Mouse (Mus musculus) T-helper 17 cell (primary cell): ENCODE data around the gene Pacsin2.
"Not testable (repeated sequence)": the region's sequence is repeated elsewhere in the genome, so short reads cannot be mapped to it uniquely, and the experiment has no call there.

Experiments
- in situ Hi-C, 2 experiments: fragments of 300-600 bp; cut with MboI, MseI; formaldehyde crosslinking; loops; 1 replicate in 1 of 2; 2 replicates in 1 of 2; pipeline ENCODE4 v1.15.1; 2025; ENCODE audit warnings: high pct_unique_total_duplicates in 2 of 2

Pacsin2 gene

GRCm38 (mm10) chr15:83427294-83428163, 36.9 kb downstream of the Pacsin2 start:
- in situ Hi-C loops: no loop called here

DNA sequence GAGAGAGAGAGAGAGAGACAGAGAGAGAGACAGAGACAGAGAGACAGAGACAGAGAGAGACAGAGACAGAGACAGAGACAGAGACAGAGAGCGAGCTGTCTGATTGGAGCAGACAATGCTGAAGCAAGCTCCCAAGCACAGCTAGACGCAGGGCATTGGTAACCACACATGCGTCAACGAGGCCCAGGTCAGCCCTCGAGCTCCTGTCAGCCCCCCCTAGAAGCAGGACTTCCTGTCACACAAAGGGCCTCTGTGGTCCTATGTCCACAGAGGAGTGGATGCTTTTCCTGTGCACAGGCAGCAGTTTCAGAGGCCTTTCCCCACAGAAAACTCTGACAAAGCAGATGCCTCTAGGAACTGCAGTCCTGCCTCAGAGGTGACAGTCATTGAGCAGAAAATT, 38.6 kb downstream of the Pacsin2 start:
- in situ Hi-C loops: no loop called here

- in situ Hi-C loops: no loop called here
Measured at GRCm38 (mm10) chr15:83425277-83425676, 39.1 kb downstream of the Pacsin2 start.

DNA sequence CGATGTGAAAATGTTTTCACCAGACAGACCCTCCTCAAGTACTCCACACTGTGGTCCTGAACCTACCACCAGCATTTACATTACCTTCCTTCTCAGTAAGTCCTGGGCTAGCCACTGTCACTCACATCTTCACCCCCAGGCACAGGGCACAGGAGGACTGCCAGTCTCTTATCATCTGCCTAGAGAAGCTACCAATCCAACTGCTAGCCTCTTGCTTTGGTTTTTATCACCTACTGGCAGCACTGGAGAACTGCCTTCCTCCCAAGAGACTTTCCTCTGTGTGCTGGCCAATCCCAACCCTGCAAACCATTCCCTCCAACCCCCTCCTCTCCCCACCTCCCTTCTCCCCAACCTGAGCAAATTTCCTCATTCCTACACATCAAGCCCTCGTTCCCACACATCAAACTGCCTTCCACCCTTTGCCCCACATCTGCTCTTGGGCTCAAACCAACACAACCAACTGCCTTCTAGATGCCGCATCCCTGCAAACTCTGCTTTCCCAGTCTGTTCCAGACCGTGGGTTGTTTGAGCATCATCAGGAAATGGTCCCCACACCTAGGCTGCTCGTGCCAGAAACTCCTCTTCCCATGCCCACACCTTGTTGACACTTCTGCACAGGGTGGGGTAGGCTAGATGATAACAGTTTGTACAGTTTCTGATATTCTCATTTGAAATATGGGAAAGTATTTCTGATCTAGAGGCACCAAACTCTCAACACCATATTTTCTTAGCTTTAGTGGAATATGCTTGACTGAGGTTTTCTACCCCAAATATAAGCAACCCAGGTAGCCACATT, 40.6 kb downstream of the Pacsin2 start:
- in situ Hi-C loops: no loop called here

DNA sequence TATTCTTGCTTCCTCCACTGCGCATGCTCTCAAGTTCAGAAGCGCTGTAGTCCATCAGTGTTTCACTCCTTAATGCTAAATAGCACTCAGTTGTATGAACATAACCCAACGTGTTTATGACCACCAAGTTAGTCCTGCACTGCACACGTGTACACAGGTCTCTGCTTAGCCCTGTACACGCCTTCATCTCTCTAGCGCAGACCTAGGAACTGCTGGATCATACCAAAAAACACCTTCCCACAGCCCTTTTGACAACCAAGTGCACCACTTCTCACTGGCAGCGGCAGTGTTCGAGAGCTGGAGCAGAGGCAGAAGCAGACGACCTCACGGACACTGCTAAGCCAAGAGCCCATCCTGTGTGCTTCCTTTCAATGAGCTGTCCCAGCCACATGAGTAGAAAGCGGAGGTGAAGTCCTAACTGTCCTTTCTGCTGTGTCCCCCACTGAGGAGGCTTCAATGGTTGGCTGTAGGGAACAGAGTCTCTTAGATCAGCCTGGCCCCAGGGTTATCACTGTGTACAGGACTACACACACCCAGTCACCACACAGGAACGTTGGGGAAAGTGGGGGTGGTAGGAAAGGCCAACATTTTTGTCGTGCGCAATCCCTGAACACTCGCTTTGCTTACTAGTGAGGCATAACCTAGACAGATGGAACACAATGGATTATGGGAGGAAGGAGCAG, 42.0 kb downstream of the Pacsin2 start:
- in situ Hi-C loops: no loop called here

GRCm38 (mm10) chr15:83419562-83419961, 44.8 kb downstream of the Pacsin2 start:
- in situ Hi-C loops: no loop called here

- in situ Hi-C loops: no loop called here
Measured at GRCm38 (mm10) chr15:83418685-83419084, 45.7 kb downstream of the Pacsin2 start.

GRCm38 (mm10) chr15:83417916-83418315, 46.5 kb downstream of the Pacsin2 start:
- in situ Hi-C loops: no loop called here

DNA sequence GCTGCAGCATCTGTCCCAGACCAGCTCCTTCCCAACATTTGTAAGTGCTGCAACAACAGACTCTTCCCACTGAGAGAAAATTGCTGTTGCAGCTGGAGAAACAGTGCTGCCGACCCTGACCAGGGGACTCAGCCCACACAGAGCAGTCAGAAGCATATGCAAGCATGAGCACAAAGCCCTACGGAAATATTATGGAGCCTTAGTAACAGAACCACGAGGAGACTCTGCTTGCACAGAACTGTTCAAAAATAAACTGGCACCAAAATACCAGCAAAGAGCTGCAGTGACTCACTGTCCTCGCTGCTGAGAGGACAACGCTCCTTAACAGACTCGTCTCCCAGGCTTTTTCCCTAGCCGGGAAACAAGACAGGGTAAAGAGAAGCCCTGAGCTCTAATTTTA, 47.0 kb downstream of the Pacsin2 start:
- in situ Hi-C loops: no loop called here

GRCm38 (mm10) chr15:83415391-83415790, 49.0 kb downstream of the Pacsin2 start:
- in situ Hi-C loops: no loop called here

DNA sequence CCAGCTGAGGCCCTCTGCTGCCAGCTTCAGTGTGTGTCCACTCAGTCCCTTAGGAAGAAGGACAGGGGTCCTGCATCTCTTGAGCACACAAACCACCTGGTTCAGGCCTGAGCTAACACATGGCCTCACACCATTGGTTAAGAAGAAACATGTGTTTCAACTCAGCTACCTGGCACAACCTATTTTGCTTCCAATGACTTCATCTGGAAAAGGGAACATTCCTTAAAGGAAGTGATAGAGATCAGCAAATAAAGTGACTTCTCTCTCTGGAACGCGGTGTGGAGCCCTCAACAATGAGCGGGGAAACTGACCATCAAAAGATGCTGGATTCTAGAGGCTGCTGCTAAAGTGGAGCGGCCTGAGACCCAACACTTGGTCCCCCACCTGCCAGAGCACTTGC, 52.8 kb downstream of the Pacsin2 start:
- in situ Hi-C loops: no loop called here

DNA sequence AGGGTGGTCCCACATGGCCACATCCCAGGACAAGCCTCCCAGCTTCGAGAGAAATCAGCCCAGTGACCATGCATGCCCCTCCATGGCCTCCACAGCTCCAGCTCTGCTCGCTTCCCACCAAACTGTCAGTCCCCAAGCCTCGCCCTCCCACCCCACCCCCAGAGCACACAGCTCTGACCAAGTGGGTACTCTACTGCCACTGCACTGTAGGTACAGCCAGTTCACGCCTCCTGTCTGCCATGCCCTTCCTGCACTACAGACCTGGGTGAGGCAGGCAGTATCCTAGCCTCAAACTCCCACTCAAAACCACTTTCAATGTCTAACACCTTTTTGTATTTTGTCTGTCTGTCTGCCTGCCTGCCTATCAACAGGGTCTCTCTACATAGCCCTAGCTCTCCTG, 53.7 kb downstream of the Pacsin2 start:
- in situ Hi-C loops: no loop called here

DNA sequence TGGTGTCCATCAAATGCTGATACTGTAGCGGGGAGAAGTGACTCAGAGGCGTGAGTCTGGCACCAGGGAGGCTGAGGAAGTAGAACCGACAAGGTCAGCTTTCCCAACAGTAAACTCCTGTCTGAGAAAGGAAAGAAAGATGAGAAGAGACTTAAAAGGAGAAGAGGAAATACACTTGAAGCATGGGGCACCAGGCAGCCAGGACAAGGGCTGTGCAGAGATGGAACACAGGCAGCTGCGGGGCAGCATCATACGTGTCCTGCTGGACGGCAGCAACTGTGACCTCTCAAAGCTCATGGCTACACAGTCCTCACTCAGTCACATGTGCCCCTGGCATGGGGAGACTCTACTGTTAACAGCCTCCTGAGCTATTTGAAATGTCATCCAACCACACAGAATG, 54.1 kb downstream of the Pacsin2 start:
- in situ Hi-C loops: no loop called here

GRCm38 (mm10) chr15:83408692-83409442, 55.5 kb downstream of the Pacsin2 start:
- in situ Hi-C loops: no loop called here

DNA sequence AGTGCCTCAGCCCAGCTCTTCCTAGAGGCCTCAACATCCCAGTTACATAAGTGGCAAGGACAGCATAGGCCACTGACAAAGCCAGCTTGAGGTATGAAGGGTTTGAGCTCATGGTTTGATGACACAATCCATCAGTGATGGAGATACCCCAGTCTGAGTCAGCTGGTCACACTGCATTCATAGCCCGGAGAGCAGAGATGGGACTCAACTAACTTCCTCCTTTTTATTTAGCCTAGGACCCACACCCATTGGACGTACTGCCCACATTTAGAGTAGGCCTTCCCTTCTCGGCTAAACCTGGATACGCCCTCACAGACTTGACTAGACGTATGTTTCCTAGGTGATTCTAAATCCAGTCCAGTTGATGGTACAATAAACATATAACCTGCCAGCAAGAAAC, 56.2 kb downstream of the Pacsin2 start:
- in situ Hi-C loops: no loop called here

DNA sequence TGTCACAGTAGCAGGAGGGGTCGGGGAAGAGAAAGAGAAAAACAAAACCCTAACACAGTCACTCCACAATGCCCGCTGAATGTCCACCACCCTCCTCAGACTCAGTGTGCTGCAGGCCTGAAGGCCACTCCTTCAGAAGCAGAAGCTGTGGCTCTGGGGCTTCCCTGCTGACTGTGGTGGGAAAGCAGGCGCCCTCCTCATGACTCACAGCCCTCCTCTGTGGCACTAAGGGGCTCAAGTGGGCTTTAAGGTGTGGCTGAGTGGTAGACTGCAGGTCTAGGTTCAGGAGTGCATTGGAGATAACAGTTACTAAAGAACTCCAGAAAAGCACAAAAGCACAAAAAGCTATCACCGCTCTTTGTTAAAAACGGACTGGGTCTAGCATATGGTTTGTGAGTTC, 56.9 kb downstream of the Pacsin2 start:
- in situ Hi-C loops: no loop called here

DNA sequence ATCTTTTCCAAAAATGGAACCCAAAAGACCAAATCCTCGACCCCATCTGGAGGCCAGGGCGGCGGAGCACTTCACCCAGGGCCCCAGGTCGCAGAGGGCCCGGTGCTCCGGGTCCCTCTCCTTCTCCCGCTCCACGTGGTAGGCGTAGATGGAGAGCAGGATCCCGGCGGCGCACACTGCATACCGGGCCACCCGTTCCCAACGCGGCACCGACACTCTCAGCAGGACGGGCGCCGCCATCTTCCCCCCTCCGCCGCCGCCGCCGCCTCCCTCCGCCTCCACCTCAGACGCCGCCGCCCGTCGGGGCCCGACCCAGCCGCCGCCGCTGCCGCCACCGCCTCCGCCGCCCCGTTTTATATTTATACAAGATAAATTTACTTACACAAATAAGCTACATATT, 58.5 kb downstream of the Pacsin2 start:
- in situ Hi-C loops: not testable (repeated sequence)

- in situ Hi-C loops: loop anchor here in 1 of 2 experiments (5.0 kb wide), 1 partner anchor 68 kb away; no protein-coding TSS in a partner anchor
Measured at GRCm38 (mm10) chr15:83404008-83404407, 60.4 kb downstream of the Pacsin2 start.

DNA sequence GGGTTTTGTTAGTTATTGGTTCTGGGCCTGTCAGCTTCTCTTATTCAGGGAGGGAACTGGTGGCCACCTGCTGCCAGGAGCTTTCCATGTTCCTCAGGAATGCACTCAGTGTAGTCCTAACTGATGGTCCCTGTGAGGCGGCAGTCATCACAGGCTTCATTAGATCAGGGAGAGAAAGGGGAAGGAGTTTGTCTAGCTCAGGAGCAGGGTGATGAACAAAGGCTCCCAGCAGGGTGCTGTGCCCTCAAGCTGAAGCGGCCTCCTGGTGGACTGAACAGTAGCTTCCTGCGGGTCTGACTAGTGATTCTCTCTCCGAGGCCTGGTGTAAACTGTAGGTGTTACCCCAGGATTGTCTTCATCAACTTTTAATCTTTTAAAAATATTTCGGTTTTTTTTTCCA, 61.4 kb downstream of the Pacsin2 start:
- in situ Hi-C loops: loop anchor here in 1 of 2 experiments (5.0 kb wide), 1 partner anchor 69 kb away; no protein-coding TSS in a partner anchor

DNA sequence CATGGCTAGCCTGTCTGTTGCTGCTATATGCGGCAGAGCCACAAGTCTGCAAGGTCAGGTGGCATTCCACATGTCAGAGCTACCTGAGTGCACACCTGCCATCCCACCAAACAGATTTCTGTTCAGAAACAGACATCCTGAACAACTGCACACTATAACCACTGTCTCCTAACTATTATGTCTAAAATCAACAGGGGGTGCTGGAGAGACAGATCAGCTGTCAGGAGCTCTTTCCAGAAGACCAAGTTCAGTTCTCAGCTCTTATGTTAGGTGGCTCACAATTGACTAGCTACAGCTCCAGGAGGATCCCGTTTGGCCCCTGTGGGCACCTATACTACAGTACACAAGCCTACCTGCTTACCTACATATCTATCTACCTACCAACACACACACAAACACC, 71.7 kb downstream of the Pacsin2 start:
- in situ Hi-C loops: no loop called here

- in situ Hi-C loops: no loop called here
Measured at GRCm38 (mm10) chr15:83387911-83388310, 76.5 kb downstream of the Pacsin2 start.
